ENCODE assay signal across 8 mouse cellular contexts in genomic region chr2:128817786-128818681, GRCm38 (mm10). TPM values are rescaled to one million over a fixed set of nuclear protein-coding genes. Genes with fewer than 3 reads are reported as not detected.
DNase-seq lines count a peak whose midpoint lies in the region; ATAC-seq and TF ChIP-seq lines count a peak whose summit lies in the region.

Tmem87b (plus strand) TSS chr2:128818118.

- no peaks in the 10 kb centered on the region for H3K36me3 ChIP-seq in heart, embryonic 12.5 days
- H3K36me3 ChIP-seq in kidney, postnatal 0 days (ENCODE audit: insufficient read depth, low read length) = no peaks in the 10 kb centered on the region
- no peaks in the 10 kb centered on the region for H3K36me3 ChIP-seq in liver, embryonic 11.5 days (ENCODE audit: control insufficient read depth, insufficient read depth, low read length)
- no peaks in the 10 kb centered on the region for H3K36me3 ChIP-seq in stomach, embryonic 14.5 days (ENCODE audit: control insufficient read depth, insufficient read depth, low read length)

- peak; percentile 97 for DNase-seq in CD4-positive helper T cell, adult 2 months (ENCODE audit: low read depth, low spot score)
- DNase-seq in brain, embryonic 18.5 days (ENCODE audit: low read depth, low spot score) = peak; percentile 92
- DNase-seq in kidney, postnatal 0 days (ENCODE audit: low spot score) = peak; percentile 100
- peak; percentile 98 for DNase-seq in liver, embryonic 11.5 days (ENCODE audit: low spot score)
- peak; percentile 98 for DNase-seq in naive thymus-derived CD4-positive, alpha-beta T cell, adult 2 months (ENCODE audit: low read depth)

- H3K27me3 ChIP-seq in heart, embryonic 12.5 days (replicated peaks) = no peaks in the 10 kb centered on the region
- no peaks in the 10 kb centered on the region for H3K27me3 ChIP-seq in kidney, postnatal 0 days (ENCODE audit: insufficient read depth, low read length)
- H3K27me3 ChIP-seq in liver, embryonic 11.5 days (replicated peaks; ENCODE audit: control insufficient read depth, insufficient read depth, low read length) = no peaks in the 10 kb centered on the region
- no peaks in the 10 kb centered on the region for H3K27me3 ChIP-seq in stomach, embryonic 14.5 days (ENCODE audit: control insufficient read depth, insufficient read depth, low read length)

- under 1% methylated on average over 59 of the region's 59 CpGs for whole genome bisulfite sequencing in heart, embryonic 12.5 days
- WGBS in kidney, postnatal 0 days = under 1% methylated on average over 58 of the region's 59 CpGs
- under 1% methylated on average over 59 of the region's 59 CpGs for WGBS in liver, embryonic 11.5 days
- under 1% methylated on average over 59 of the region's 59 CpGs for WGBS in stomach, embryonic 14.5 days

- H3K27ac ChIP-seq in heart, embryonic 12.5 days (ENCODE audit: poor library complexity, severe bottlenecking) = peak within 1 kb of the TSS; percentile 85
- H3K27ac ChIP-seq in kidney, postnatal 0 days = peak within 1 kb of the TSS; percentile 94
- H3K27ac ChIP-seq in liver, embryonic 11.5 days (ENCODE audit: low read depth, low read length) = peak within 1 kb of the TSS; percentile 84
- H3K27ac ChIP-seq in stomach, embryonic 14.5 days (ENCODE audit: low read length) = peak within 1 kb of the TSS; percentile 90

- H3K9ac ChIP-seq in heart, embryonic 12.5 days = peak within 1 kb of the TSS; percentile 82
- peak within 1 kb of the TSS; percentile 86 for H3K9ac ChIP-seq in kidney, postnatal 0 days (ENCODE audit: low read depth, low read length)
- H3K9ac ChIP-seq in liver, embryonic 11.5 days (ENCODE audit: low read depth, low read length) = peak within 1 kb of the TSS; percentile 79
- H3K9ac ChIP-seq in stomach, embryonic 14.5 days (replicated peaks; ENCODE audit: low read depth, low read length) = peak within 1 kb of the TSS; percentile 61

- H3K4me2 ChIP-seq in heart, embryonic 12.5 days = peak within 1 kb of the TSS; percentile 79
- H3K4me2 ChIP-seq in kidney, postnatal 0 days (ENCODE audit: low read length) = peak within 1 kb of the TSS; percentile 85
- H3K4me2 ChIP-seq in liver, embryonic 11.5 days = peak within 1 kb of the TSS; percentile 73
- H3K4me2 ChIP-seq in stomach, embryonic 14.5 days (replicated peaks; ENCODE audit: low read depth, low read length) = peak within 1 kb of the TSS; percentile 67

- no peaks in the 10 kb centered on the region for H3K9me3 ChIP-seq in heart, embryonic 12.5 days (replicated peaks)
- H3K9me3 ChIP-seq in kidney, postnatal 0 days (replicated peaks; ENCODE audit: low read length) = no peaks in the 10 kb centered on the region
- H3K9me3 ChIP-seq in liver, embryonic 11.5 days (ENCODE audit: control insufficient read depth, low read length) = no peaks in the 10 kb centered on the region
- H3K9me3 ChIP-seq in stomach, embryonic 14.5 days (ENCODE audit: control insufficient read depth, low read depth, low read length) = no peaks in the 10 kb centered on the region

- H3K4me1 ChIP-seq in heart, embryonic 12.5 days (replicated peaks) = peaks cover 17% of the 10 kb centered on the region
- 0 out of 2 replicates have a peak, but pooled peaks cover 9% of the 10 kb centered on the region for H3K4me1 ChIP-seq in kidney, postnatal 0 days (replicated peaks; ENCODE audit: insufficient read depth, low read length)
- H3K4me1 ChIP-seq in liver, embryonic 11.5 days (replicated peaks; ENCODE audit: control insufficient read depth, insufficient read depth, low read length) = peaks cover 5% of the 10 kb centered on the region
- H3K4me1 ChIP-seq in stomach, embryonic 14.5 days (ENCODE audit: control insufficient read depth, insufficient read depth, low read length) = peaks cover 6% of the 10 kb centered on the region; the same call in 1 of the 2 replicates

- peak; percentile 41 for TF ChIP-seq CTCF in kidney, postnatal 0 days (IDR thresholded peaks at IDR 0.05; ENCODE audit: low read depth)

- peak; percentile 90 for ATAC-seq in erythroid progenitor cell, adult 5-6 weeks (replicated peaks; ENCODE audit: low FRiP score, poor library complexity, severe bottlenecking)
- peak; percentile 95 for ATAC-seq in heart, embryonic 12.5 days (ENCODE audit: insufficient number of reproducible peaks, low FRiP score)
- peak; percentile 91 for ATAC-seq in kidney, postnatal 0 days (replicated peaks; ENCODE audit: low FRiP score, low read depth)
- peak; percentile 92 for ATAC-seq in liver, embryonic 11.5 days (replicated peaks; ENCODE audit: low FRiP score)
- peak; percentile 90 for ATAC-seq in stomach, embryonic 14.5 days (ENCODE audit: insufficient number of reproducible peaks, insufficient read depth, low FRiP score, low read depth)

- peak within 1 kb of the TSS; percentile 71 for H3K4me3 ChIP-seq in heart, embryonic 12.5 days
- peak within 1 kb of the TSS; percentile 94 for H3K4me3 ChIP-seq in kidney, postnatal 0 days (replicated peaks; ENCODE audit: low read depth, low read length)
- H3K4me3 ChIP-seq in liver, embryonic 11.5 days (ENCODE audit: low read depth, low read length) = peak within 1 kb of the TSS; percentile 84
- peak within 1 kb of the TSS; percentile 78 for H3K4me3 ChIP-seq in stomach, embryonic 14.5 days (ENCODE audit: low read depth, low read length)

RNA-seq across cellular contexts. Expression of gene Tmem87b, which starts in this region (rescaled TPM):
- total RNA-seq in erythroid progenitor cell, adult 5-6 weeks (2015; ENCODE audit: low replicate concordance) = 3.6 and 9.6 TPM in 2 replicates
- 4.9 and 17.8 TPM in 2 replicates for total RNA-seq in erythroid progenitor cell, adult 5-6 weeks (2017; ENCODE audit: low replicate concordance)
- 26.7 and 29.7 TPM in 2 replicates for polyA plus RNA-seq in heart, embryonic 12.5 days (2016; fragmentation: Nextera tagmentation; extraction: Ambion mirVana)
- 33.0 and 33.1 TPM in 2 replicates for polyA plus RNA-seq in kidney, postnatal 0 days (2015; fragmentation: Nextera tagmentation; extraction: Ambion mirVana)
- polyA plus RNA-seq in liver, embryonic 11.5 days (2014; fragmentation: Nextera tagmentation; extraction: Ambion mirVana) = 15.5 and 16.0 TPM in 2 replicates
- polyA plus RNA-seq in stomach, embryonic 14.5 days (2014; fragmentation: Nextera tagmentation; extraction: Ambion mirVana) = 37.5 and 38.0 TPM in 2 replicates

Comparison
In these comparisons a context has a peak if more than half of its experiments do, and no peak if none do; other contexts are left out.
1. Peak in every context shown above with its lines: DNase-seq, ATAC-seq, H3K4me3 ChIP-seq and H3K27ac ChIP-seq.